Mouse (Mus musculus) megakaryocyte, embryonic 14.5 days (primary cell): Measurements from ENCODE around the gene Dhtkd1.

Source experiments
- FLI1 ChIP-seq: IDR thresholded peaks from 2 replicates; pipeline ENCODE4 v1.6.1; 2012; ENCODE audit warnings: low read length, inconsistent platforms, mixed read lengths
- GATA1 ChIP-seq: IDR thresholded peaks from 3 replicates; pipeline ENCODE4 v1.6.1; 2012; ENCODE audit warnings: mixed read lengths, low read length, inconsistent platforms, borderline replicate concordance

DNA sequence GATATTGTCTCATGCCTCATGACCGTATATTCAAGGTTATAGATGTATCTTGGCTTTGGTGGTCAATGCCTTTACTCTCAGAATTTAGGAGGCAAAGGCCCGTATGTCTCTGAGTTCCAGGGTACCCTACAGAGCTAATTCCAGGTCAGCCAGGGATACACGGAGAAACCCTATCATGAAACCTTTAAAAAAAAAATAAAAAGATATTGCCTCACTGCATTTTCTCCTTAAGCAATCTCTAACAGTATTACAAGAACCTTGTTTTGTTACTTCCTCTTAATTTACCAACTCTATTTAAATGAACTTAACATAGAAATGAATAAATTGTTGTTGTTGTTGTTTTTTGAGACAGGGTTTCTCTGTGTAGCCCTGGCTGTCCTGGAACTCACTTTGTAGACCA, 23.4 kb upstream of the Dhtkd1 start:
- TF ChIP-seq GATA1 (no peak), FLI1 (no peak)
